Mouse (Mus musculus) erythroblast, embryonic 14.5 days (primary cell): ENCODE data around the gene Slc16a14.

Experiments used
- GATA1 ChIP-seq: IDR thresholded peaks from 2 replicates; pipeline ENCODE4 v1.6.1; 2012; ENCODE audit warnings: low read length, inconsistent platforms, mixed read lengths
- TAL1 ChIP-seq: IDR thresholded peaks from 3 replicates; pipeline ENCODE4 v1.6.1; 2012; ENCODE audit warnings: low read length, inconsistent platforms, mixed read lengths

DNA sequence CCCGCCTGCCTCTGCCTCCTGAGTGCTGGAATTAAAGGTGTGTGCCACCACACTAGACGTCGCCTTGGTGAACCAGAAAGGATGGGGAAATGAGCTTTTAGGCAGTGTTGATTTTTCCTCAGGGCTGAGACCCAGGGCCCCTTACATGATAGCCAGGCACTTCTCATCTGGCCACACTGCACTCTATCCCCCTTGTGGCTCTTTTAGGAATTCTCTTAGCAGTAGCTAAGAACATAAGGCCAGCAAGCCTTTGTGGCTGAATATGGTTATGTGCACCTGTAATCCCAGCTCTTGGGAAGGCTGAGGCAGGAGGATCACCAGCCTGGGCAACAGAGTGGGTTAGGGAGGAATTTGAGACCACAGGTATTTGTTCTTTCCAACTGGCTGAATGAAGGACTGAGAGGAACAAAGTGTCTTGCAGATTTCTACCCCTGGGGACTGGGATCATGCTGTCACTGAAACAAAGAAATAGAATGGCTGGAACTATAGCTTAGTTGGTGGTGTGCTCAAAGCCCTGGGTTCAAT lies 68.2 kb downstream of the Slc16a14 start:
- TF ChIP-seq GATA1 (no peak), TAL1 (no peak)
